Mouse (Mus musculus) neural tube, embryonic 11.5 days (tissue): ENCODE data around the gene Hist2h2aa1. TPM values are rescaled to one million over a fixed set of nuclear protein-coding genes. Genes with fewer than 3 reads are reported as not detected.
"Not testable (repeated sequence)": the region's sequence is repeated elsewhere in the genome, so short reads cannot be mapped to it uniquely, and the experiment has no call there.

Experiments used
- ATAC-seq: fragments of 200-750 bp; cut with Nextera tagmentation; 2 replicates; pipeline ENCODE4 v1.8.0; 2017; ENCODE audit warnings: moderate number of reproducible peaks, mild to moderate bottlenecking, moderate TSS enrichment, moderate library complexity; ENCODE audit not compliant: insufficient read depth, low FRiP score, low TSS enrichment
- DNase-seq: peaks from one replicate; pipeline ENCODE4 v3.0.0-alpha.2; 2015; ENCODE audit warnings: low spot score
- H3K27ac ChIP-seq: fragments of 300-500 bp; sonication (generic); 2 replicates; pipeline ENCODE4 v1.5.1; 2014; ENCODE audit warnings: low read depth, mild to moderate bottlenecking, low read length
- H3K27me3 ChIP-seq: fragments of 300-500 bp; sonication (generic); 2 replicates; pipeline ENCODE4 v1.6.1; 2014; ENCODE audit warnings: mild to moderate bottlenecking, low read length, mixed read lengths; ENCODE audit not compliant: control insufficient read depth, insufficient read depth
- H3K36me3 ChIP-seq: fragments of 300-500 bp; sonication (generic); 2 replicates; pipeline ENCODE4 v1.6.1; 2014; ENCODE audit warnings: mild to moderate bottlenecking, low read length, moderate library complexity, mixed read lengths; ENCODE audit not compliant: control insufficient read depth, insufficient read depth
- H3K4me1 ChIP-seq: fragments of 300-500 bp; sonication (generic); 2 replicates; pipeline ENCODE4 v1.6.1; 2014; ENCODE audit warnings: low read length, mixed read lengths; ENCODE audit not compliant: control insufficient read depth, insufficient read depth
- H3K4me2 ChIP-seq: fragments of 300-500 bp; sonication (generic); 2 replicates; pipeline ENCODE4 v1.6.1; 2014; ENCODE audit warnings: low read depth, mild to moderate bottlenecking, moderate library complexity
- H3K4me3 ChIP-seq: fragments of 300-500 bp; sonication (generic); 2 replicates; pipeline ENCODE4 v1.5.1; 2014; ENCODE audit warnings: low read depth, low read length
- H3K9ac ChIP-seq: fragments of 300-500 bp; sonication (generic); 2 replicates; pipeline ENCODE4 v1.6.1; 2014; ENCODE audit warnings: mild to moderate bottlenecking, low read length
- H3K9me3 ChIP-seq: fragments of 300-500 bp; sonication (generic); 2 replicates; pipeline ENCODE4 v1.6.1; 2016; ENCODE audit warnings: low read length; ENCODE audit not compliant: control insufficient read depth
- WGBS: fragments of 180-500 bp; shearing (Covaris S2); extraction: QIAGEN DNeasy Blood & Tissue Kit; methylation state at CpG from one replicate; pipeline ENCODE4 v1.1.7; 2014; 5-methylcytosine and 5-hydroxymethylcytosine counted together
- polyA plus RNA-seq: library from polyadenylated mRNA; unstranded; fragments of >200 nt; fragmentation: Nextera tagmentation; extraction: Ambion mirVana; gene quantifications from 2 replicates; pipeline ENCODE4 v1.2.1, GENCODE M21; 2014

Gene Hist2h2aa1
- polyA plus RNA-seq, 1 experiment from 2014 or later, result 24.5 TPM

- Histone ChIP-seq H3K4me1 (no peaks in the 10 kb centered on the region), H3K4me3 (peak overlapping the region; percentile 44), H3K27ac (peak overlapping the region; percentile 82; the same call in 1 of the 2 replicates), H3K9me3 (no peaks in the 10 kb centered on the region), H3K4me2 (peak overlapping the region; percentile 81), H3K27me3 (no peaks in the 10 kb centered on the region), H3K36me3 (no peaks in the 10 kb centered on the region), H3K9ac (peak overlapping the region; percentile 64)
- DNase-seq, result peak; percentile 93
- ATAC-seq, result peak; percentile 93
- WGBS, result under 1% methylated on average over 49 of the region's 49 CpGs
These were observed 32.7 kb downstream of the Hist2h2aa1 start for GRCm38 (mm10) chr3:96277800-96278624.

- no peaks in the 10 kb centered on the region; the same call in 1 of the 2 replicates for H3K4me1 ChIP-seq
- no peaks in the 10 kb centered on the region for H3K9me3 ChIP-seq
- DNase-seq, result no peak
- no peak overlapping the region for H3K27ac ChIP-seq
- ATAC-seq, result no peak
- no peak overlapping the region for H3K9ac ChIP-seq
- H3K4me2 ChIP-seq, result no peak overlapping the region
- WGBS, result 60% methylated on average over 6 of the region's 6 CpGs
- 0 out of 2 replicates have a peak, but pooled peaks cover 2% of the 10 kb centered on the region for H3K27me3 ChIP-seq
- no peaks in the 10 kb centered on the region for H3K36me3 ChIP-seq
- H3K4me3 ChIP-seq, result no peak overlapping the region
These were observed 35.4 kb downstream of the Hist2h2aa1 start for GRCm38 (mm10) chr3:96280660-96281059.

GRCm38 (mm10) chr3:96284457-96284856 lies 39.2 kb downstream of the Hist2h2aa1 start:
- Histone ChIP-seq H3K4me3 (no peak overlapping the region), H3K36me3 (no peaks in the 10 kb centered on the region), H3K9ac (no peak overlapping the region), H3K27ac (no peak overlapping the region), H3K4me2 (no peak overlapping the region; the same call in 1 of the 2 replicates), H3K4me1 (no peaks in the 10 kb centered on the region; the same call in 1 of the 2 replicates), H3K27me3 (0 out of 2 replicates have a peak, but pooled peaks cover 2% of the 10 kb centered on the region), H3K9me3 (no peaks in the 10 kb centered on the region)
- 34% methylated on average over 4 of the region's 4 CpGs for WGBS
- peak; percentile 38 for DNase-seq
- no peak for ATAC-seq

GRCm38 (mm10) chr3:96287334-96287733 lies 42.0 kb downstream of the Hist2h2aa1 start:
- ATAC-seq, H3K4me1 ChIP-seq, H3K27me3 ChIP-seq, H3K4me3 ChIP-seq, H3K4me2 ChIP-seq, H3K27ac ChIP-seq, DNase-seq, H3K36me3 ChIP-seq, H3K9me3 ChIP-seq, H3K9ac ChIP-seq: not testable (repeated sequence)
- WGBS, result 93% methylated on average over 11 of the region's 11 CpGs

GRCm38 (mm10) chr3:96289201-96289600 lies 43.9 kb downstream of the Hist2h2aa1 start:
- H3K4me3 ChIP-seq, result no peak overlapping the region
- WGBS, result 67% methylated on average over 3 of the region's 3 CpGs
- DNase-seq, result no peak
- H3K36me3 ChIP-seq, result no peaks in the 10 kb centered on the region
- H3K9ac ChIP-seq, result no peak overlapping the region
- no peak overlapping the region for H3K27ac ChIP-seq
- no peaks in the 10 kb centered on the region for H3K27me3 ChIP-seq
- no peaks in the 10 kb centered on the region for H3K9me3 ChIP-seq
- no peak for ATAC-seq
- no peaks in the 10 kb centered on the region; the same call in 1 of the 2 replicates for H3K4me1 ChIP-seq
- H3K4me2 ChIP-seq, result no peak overlapping the region

GRCm38 (mm10) chr3:96290727-96291126 lies 45.4 kb downstream of the Hist2h2aa1 start:
- not testable (repeated sequence) for DNase-seq, H3K4me3 ChIP-seq, H3K9me3 ChIP-seq, H3K27ac ChIP-seq, H3K27me3 ChIP-seq, ATAC-seq, H3K9ac ChIP-seq, H3K4me2 ChIP-seq, H3K36me3 ChIP-seq, H3K4me1 ChIP-seq
- 95% methylated on average over 3 of the region's 3 CpGs for WGBS

- Histone ChIP-seq H3K27me3 (no peaks in the 10 kb centered on the region), H3K4me3 (no peak overlapping the region), H3K9me3 (no peaks in the 10 kb centered on the region), H3K27ac (no peak overlapping the region), H3K36me3 (no peaks in the 10 kb centered on the region), H3K4me1 (no peaks in the 10 kb centered on the region), H3K4me2 (no peak overlapping the region), H3K9ac (no peak overlapping the region)
- no peak for DNase-seq
- 74% methylated on average over 6 of the region's 6 CpGs for WGBS
- no peak for ATAC-seq
These were observed 47.3 kb downstream of the Hist2h2aa1 start for GRCm38 (mm10) chr3:96292641-96293040.

- WGBS, result 58% methylated on average over 5 of the region's 5 CpGs
- Histone ChIP-seq H3K4me1 (no peaks in the 10 kb centered on the region), H3K36me3 (no peaks in the 10 kb centered on the region), H3K27ac (no peak overlapping the region), H3K27me3 (no peaks in the 10 kb centered on the region), H3K4me3 (no peak overlapping the region), H3K9me3 (no peaks in the 10 kb centered on the region), H3K9ac (no peak overlapping the region), H3K4me2 (no peak overlapping the region)
- DNase-seq (no peak), ATAC-seq (no peak)
These were observed 48.1 kb downstream of the Hist2h2aa1 start for GRCm38 (mm10) chr3:96293368-96293767.

- no peak within 1 kb of the TSS for H3K9ac ChIP-seq
- no peaks in the 10 kb centered on the region for H3K9me3 ChIP-seq
- H3K4me1 ChIP-seq, result no peaks in the 10 kb centered on the region
- no peak within 1 kb of the TSS for H3K4me3 ChIP-seq
- H3K27ac ChIP-seq, result no peak within 1 kb of the TSS
- H3K36me3 ChIP-seq, result no peaks in the 10 kb centered on the region
- WGBS, result 88% methylated on average over 4 of the region's 4 CpGs
- no peak within 1 kb of the TSS for H3K4me2 ChIP-seq
- H3K27me3 ChIP-seq, result no peaks in the 10 kb centered on the region
- ATAC-seq (no peak), DNase-seq (no peak)
These were observed 48.5 kb downstream of the Hist2h2aa1 start, which contains the start of gene Fcgr1 for GRCm38 (mm10) chr3:96293787-96294186. Gene Fcgr1 (minus strand): TSS chr3:96293969.
